Mouse (Mus musculus): ENCODE results near the gene Cyth3.

The Cyth3 gene

DNA sequence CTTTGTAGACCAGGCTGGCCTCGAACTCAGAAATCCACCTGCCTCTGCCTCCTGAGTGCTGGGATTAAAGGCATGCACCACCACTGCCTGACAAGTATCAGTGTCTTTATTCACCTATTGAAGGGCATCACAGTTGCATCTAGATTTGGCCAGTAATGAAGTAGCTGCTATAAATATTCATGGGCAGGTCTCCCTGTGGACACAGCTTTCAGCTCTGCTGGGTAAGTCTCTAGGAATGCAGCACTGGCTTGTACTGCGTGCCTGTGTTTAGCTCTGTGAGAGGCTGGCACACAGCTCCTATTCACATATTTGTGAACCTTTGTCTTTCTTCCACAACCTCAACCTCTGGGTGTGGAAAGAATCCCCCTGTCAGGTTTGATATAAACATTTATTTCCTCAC lies 46.6 kb downstream of the Cyth3 start:
- DNase-seq (ENCODE audit: low spot score in 2 of 2) = no peak

DNA sequence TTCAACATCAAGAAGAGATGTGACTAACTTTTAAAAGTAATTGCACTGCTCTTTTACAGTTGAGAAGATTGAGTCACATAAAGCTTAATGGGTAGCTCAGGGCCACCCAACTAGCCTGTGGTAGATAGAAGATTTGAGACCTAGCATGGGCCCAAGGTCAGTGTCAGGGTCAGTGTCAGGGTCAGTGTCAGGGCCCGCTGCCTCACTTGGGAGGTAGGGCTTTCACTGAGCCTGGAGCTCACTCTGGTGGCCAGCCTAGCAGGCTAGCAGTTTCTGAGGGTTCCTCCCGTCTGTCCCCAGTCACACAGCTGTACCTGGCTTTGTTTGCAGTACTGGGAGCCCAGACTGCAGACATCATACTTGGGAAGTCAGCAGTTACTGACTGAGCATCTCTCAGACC lies 47.1 kb downstream of the Cyth3 start:
- no peak for DNase-seq (ENCODE audit: low spot score in 2 of 2)

DNA sequence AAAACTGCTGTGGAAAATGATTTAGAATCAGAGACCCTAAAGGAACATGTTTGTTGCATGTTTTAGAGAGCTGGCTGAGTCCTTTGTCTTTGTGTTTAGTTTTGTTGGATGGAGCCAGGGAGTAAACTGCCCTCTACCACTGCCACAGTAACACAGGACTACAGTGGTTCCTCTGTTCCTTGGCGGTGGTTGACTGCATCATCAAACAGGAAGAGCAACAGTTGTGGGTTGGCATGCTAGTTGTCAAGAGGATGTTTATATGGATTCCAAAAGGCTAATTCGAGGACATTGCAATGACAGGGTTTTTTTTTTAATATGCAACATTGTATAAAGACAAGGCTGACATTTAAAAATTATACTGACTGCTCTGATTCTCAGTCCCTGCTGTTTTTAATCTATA lies 47.6 kb downstream of the Cyth3 start:
- DNase-seq (ENCODE audit: low spot score in 2 of 2) = no peak

DNA sequence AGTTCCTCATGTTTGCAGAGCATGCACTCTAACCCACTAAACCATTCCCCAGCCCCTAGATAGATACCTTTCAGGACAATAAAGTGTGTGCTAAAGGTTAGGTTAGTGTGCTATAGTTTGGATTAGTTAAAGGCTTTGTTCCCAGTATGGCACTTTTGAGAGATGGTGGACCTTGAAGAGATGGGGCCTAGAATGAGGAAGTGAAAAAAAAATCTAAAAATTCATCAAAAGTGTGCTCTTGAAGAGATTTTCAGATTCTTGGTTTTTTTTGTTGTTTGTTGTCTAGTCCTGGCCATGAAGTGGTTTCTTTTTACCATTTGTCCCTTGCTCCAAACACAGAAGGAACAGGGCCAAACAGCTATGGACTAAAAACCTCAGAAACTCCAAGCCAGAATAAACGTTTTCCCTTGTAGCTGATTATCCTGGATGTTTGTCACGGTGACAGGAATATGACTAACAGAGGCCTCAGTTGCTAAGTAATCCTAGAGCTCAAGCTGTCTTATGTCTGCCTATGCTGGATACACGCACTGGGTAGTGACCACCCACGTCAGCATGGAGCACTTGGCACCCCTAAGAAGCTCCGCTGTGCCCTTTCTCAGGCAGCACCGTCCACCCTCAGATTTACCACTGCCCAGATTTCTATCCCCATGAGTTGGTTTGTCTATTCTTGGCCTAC lies 48.6 kb downstream of the Cyth3 start:
- peak in 1 of 2 experiments; percentile 40 for DNase-seq (ENCODE audit: low spot score in 2 of 2)

DNA sequence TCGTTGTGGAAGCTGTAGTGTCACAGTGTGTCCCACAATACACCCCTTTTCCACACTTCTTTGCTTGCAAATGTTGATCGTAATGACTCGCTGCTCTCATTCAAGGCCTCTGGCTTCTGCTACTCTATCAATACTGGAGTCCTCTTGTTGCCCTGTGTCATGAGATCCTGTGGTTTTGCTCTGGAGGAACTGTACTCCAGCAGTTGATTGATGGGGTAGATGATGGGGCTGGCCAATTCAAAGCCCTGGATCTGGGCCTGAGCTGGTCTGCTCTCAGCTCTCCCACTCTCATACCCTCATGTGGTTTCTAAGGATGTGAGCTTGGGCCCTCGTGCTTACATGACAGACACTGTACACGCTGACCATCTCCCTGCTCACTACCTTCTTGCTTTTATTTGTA lies 52.3 kb downstream of the Cyth3 start:
- no peak for DNase-seq (ENCODE audit: low spot score in 2 of 2)

DNA sequence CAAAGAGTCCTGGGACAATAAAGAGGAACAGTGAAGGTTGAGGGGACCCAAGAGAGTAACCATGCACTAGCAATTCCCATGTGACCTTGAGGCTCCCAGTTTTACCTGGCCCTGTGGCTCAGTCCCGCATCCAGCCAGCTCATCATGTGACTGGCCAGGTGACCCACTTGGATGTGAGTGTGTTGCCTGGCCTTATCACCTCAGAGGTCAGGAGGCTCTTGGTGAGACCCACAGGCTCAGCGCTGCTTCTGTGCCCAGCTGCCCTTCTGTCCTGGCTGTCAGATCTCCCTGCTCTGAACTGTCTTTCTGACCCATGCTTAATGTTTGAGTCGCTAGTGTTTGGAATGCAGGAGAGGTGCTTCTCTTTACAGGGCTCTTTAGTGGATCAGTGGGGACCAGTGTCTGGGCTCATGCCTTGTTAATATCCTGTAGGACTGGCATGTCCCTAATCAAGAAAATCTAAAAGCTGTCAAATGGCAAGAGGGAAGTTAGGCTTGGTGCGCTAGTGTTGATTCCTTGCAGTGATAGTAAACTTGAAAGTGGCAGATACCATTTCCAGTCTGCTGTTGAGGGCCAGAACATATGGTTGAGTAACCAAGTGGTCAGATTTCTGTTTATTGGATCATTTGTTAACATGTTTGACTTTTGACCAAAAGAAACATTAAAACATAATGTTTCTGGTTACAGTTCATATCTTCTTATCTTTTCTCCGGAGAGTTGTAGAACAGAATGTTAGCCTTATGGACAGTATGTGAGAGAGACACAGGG lies 54.2 kb downstream of the Cyth3 start:
- no peak for DNase-seq (ENCODE audit: low spot score in 2 of 2)

DNA sequence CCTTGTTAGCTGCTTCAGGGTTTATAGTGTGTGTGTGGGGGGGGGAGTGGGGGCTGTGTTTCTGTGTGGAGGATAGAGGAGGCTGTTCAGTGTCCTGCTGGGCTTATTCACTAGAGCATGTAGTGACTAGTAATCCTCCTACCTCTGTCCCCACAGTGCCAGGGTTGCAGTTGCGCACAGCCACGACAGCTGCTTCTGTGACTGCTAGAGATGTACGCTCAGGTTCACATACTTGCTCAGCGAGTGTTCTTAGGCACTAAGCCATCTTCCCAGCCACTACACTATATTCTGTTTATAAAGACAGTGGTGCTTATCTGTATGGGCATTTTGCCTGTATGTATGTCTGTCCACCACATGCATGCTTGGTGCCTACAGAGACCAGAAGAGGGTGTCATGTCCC lies 55.1 kb downstream of the Cyth3 start:
- DNase-seq (ENCODE audit: low spot score in 2 of 2) = no peak

DNA sequence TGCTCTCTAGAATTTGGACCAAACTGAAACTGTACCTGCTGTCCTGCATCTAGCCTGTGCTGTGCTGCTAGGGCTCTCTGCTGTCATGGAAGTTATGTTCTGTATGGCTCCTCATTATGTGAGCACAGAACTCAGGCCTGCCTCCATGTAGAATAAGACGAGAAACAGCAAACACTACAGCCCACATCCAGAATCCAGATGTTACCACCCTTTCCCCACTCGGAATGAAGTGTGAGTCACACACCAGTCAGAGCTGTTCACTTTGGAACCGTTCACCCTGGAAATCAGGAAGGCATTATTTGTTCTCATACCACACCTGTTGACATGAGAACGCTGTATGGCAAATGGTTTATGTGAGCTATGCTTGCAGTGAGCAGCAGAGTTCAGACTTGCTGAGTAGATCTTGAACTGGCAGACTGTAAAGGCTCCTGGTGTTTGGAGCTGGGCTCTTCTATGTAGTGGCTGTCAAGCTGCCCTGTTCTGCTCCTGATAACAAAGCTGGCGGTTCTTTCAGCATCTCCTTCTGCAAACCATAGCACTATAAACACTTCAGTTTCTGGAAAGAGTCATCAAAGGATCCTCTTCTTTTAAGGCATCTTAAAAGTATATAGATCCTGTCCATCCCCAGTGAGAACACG lies 56.5 kb downstream of the Cyth3 start:
- DNase-seq (ENCODE audit: low spot score in 2 of 2) = no peak

DNA sequence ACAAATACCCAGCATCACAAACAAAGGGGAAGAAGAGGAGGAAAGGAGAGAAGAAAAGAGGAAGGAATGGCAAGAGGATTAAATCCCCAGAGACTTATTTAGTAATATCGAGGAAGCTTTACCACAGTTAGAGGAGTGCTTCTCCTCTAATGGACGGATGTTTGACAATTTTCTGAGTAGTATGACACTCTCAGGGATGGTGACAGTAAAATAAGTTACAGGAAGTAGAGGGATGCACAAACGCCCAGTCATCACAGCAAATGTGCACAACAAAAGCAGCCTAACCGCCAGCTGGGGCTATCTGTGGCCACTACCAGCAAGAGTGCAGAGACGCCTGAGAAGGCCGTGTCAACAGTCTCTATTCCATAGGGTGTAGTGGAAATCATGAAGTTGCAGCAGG lies 57.4 kb downstream of the Cyth3 start:
- DNase-seq (ENCODE audit: low spot score in 2 of 2) = no peak

DNA sequence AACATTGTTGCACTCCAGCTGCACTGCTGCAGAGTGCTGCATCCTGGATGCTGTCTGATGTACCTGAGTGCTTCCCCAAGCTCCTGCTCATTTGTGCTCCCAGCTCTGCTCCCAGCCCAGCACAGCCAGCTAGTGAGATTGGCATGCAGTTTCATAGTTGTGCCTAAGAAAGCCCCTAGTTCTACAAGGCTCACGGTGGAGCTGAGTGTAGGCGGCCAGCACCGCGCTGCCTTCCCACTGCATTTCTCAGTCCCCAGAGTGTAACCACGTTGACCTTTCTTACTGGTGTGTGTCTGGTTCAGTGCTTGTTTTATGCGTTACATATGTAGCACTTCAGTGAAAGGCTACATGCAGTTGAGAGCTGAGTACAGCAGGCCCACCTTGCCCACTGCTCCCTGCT lies 61.4 kb downstream of the Cyth3 start:
- no peak for DNase-seq (ENCODE audit: low spot score in 2 of 2)

DNA sequence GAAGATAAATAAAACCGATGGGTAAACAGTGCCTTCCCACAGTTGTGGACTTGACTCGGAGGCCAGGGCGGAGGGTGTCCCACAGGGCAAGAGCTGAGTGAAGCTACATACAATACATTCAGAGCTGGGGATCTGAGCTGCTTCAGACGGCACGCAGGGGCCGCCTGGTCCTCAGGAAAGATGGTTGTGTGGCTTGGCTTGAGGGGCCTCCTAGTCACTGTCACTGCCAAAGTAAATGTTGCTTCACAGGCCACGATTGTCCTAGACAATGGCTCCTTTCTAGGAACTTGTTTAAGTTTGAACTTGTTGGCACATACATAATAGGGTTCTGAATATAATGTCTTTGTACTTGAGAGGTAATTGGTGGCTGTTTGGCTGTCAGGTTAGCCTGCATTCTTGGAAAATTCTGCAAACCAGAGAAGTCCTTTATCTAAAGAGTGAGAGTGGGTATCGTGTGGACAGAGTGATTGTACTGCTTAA lies 62.7 kb downstream of the Cyth3 start:
- no peak for DNase-seq (ENCODE audit: low spot score in 2 of 2)

DNA sequence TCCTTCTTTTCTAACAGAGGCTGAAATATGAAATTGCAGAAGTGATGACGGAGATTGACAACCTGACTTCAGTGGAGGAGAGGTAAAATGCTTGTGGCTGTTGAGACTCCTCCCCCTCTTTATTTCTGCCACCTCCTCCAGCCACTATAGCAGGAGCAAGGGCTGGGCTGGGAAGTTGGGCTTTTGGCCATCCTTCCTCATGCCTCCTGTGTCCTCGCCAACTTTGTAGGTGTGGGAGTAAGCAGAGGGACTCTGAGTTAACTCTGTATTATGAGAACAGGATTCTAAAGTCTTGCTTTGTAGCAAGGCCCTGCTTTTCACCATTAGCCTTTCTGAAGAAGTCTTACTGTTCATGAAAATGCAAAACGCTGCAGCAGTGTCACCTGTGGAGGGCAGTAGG lies 64.2 kb downstream of the Cyth3 start:
- DNase-seq (ENCODE audit: low spot score in 2 of 2) = no peak

DNA sequence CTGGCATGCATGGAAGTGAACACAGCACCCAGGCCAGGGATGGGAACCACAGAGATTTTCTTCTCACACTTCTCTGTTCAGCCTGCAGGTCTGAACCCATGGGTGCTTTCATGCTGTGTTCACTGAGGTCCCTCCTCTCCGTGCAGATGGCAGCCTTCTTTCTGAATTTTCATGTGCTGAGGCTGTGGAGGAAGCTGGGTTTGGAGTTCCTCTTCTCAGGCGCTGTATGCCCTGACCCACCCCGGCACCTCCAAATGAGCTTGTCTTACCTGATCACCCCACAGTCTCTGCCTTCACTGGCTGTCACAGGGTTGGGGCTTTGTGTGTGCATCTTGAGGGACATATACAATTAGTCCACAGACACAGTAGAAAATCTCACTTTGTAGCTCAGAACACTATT lies 65.3 kb downstream of the Cyth3 start:
- no peak for DNase-seq (ENCODE audit: low spot score in 2 of 2)

DNA sequence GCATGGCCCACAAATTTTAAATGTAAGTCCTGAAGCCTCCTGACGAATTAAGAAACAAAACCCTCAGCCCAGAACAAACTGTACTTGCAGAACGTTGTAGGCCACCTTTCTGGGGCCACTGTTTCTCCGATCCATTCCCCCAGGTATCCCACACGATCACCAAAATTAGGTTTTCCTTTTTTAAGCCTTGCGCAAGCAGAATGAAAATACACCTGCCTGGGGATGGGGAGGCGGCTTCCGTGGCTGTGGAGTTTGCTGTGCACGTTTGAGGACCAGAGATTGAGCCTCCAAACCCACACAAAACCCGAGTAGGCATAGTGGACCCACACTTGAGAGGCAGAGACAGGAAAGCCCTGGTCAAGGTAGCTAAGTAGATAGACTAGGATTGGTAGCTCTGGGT lies 68.1 kb downstream of the Cyth3 start:
- peak; percentile 38 to 63 for DNase-seq (ENCODE audit: low spot score in 2 of 2)

DNA sequence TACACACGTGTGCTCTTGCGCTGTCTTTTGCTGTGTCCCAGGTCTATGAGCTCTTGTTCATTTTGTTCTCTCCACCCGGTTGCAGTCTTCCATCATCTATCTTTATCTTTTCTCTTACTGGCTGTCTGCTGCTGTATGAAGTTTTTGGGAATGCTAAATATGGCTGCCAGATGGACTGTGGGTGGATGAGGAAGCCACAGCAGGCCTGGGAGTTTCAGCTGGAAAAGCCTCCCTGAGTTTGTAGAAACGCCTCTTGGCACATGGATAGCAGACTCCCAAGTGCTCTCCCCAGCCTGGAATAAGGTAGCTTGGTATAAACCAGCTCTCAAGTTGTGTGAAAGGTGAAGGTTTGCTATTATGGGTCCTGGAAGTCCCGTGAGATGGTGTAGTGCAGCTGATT lies 68.7 kb downstream of the Cyth3 start:
- DNase-seq (ENCODE audit: low spot score in 2 of 2) = peak; percentile 83 to 92

DNA sequence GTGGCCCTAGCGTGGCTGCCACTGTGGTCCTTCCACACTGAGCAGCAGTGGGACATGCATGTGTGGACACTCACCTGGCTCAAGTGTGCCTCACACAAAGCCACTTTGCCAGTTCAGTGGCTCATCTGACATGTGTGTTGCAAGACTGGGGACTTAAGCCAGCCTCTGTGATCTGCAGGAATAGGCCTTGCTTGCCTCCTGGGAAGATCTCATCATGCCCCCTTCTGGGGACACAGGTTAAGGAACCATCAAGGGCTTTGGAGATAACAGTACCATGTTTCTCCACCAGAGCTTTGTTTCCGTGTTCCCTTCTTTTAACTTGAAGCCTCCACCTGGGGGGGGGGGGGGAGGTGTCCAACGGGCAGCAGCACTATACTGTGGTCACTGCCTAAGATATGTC lies 74.1 kb downstream of the Cyth3 start:
- no peak for DNase-seq (ENCODE audit: low spot score in 2 of 2)

DNA sequence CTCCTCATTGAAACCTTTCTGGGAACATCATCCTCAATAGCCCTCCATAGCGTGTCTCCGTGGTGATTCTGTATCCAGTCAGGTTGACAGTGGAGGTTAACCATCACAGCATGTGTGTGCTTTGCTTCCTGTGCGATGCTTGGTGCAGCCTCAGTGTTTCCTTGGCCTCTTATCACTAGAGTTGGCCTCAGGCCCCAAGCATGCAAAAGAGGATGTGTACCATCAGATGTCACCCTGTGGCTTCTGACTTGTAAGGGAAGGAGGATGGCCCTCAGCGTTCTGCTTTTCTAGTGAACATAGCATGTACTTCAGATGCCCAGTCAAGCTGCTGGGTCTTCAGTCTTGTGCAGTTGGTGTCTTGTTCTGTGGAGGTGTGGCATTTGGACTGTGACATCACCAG lies 76.2 kb downstream of the Cyth3 start:
- no peak for DNase-seq (ENCODE audit: low spot score in 2 of 2)

DNA sequence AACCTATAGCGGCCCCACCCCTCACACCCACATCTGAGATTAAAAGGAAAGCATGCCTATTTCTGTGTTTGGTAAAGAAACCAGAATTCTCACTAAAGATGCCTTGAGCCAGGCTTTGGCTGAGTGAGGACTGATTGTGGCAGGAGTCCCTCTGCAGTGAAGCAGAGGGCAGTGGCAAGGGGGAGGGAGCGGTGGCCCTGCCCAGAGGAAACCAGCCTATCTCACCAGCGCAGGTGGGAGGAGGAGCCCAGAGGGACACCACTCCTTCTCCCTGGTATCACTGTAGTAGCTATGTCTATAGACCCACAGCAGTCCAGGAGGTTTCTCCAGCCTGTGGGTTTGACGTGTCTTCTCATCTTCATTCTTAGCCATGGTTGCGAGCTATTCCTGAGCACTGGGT lies 78.0 kb downstream of the Cyth3 start:
- no peak for DNase-seq (ENCODE audit: low spot score in 2 of 2)

DNA sequence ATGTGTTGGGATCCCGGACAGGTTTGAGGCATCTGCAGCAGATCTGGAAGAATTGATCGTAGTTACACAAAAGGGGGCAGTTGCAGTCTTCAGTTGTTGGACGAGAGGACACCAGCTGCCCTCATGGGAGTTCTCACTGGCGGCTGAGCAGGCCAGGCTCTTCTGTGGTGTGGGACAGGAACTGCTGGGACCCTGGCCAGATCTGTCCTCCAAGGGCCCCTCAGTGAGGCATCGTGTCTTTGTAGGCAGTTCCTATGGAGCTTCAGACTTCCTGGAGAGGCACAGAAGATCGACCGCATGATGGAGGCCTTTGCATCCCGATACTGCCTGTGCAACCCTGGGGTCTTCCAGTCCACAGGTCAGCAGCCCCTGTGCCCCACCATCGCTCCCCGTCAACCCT lies 78.8 kb downstream of the Cyth3 start:
- DNase-seq (ENCODE audit: low spot score in 2 of 2) = no peak

DNA sequence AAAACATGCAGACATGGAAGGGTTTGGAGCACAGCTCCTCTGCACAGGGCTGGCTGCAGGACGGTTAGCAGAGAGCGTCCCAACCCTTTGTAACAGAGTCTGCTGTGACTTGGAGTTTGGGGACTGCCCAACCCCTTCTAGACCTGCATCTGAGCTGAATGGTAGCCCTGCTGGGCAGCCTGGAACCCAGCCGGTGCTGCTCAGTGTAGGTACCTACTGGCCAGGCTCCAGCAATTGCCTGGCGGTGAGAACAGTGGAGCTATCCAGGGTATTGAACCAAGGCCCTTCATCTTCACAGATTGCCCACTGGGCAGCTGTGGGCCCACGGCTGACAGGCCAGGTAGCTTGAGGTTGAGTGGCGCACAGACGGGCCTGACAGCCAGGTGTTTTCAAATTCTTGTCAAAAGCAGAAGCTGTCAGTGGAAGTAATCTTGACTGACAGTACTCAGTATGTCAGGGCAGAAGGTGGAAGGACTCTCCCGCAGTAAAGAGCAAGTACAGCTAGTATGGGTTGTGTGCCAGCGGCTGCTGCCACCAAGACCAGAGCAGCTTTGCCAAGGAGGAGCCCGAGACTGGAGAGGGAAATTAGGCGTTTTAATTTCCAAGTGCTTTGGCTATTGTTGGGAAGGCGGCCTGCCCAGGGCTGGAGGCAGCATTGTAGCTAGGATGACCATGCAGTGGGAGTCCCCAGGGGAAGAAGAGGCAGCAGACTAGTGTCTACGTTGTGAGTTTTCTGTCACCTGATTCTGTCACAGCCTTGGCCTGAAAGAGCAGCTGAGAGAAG lies 82.8 kb downstream of the Cyth3 start:
- DNase-seq (ENCODE audit: low spot score in 2 of 2) = no peak

DNA sequence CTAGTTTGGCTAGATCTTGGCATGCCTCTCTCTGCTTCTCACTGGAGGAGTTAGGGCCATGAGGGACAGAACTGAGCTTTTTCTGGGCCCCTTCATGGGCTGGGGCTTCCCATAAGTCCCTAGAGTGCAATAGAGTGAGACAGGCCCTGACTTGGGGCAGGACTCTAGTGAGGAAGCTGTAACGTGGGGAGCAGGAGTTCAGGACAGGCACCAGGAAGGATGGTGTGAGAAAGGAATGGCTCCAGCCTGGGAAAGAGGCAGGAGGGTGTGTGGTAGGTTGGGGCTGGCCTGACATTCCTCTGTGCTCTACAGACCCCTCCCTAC lies 83.4 kb downstream of the Cyth3 start:
- no peak for DNase-seq (ENCODE audit: low spot score in 2 of 2)

DNA sequence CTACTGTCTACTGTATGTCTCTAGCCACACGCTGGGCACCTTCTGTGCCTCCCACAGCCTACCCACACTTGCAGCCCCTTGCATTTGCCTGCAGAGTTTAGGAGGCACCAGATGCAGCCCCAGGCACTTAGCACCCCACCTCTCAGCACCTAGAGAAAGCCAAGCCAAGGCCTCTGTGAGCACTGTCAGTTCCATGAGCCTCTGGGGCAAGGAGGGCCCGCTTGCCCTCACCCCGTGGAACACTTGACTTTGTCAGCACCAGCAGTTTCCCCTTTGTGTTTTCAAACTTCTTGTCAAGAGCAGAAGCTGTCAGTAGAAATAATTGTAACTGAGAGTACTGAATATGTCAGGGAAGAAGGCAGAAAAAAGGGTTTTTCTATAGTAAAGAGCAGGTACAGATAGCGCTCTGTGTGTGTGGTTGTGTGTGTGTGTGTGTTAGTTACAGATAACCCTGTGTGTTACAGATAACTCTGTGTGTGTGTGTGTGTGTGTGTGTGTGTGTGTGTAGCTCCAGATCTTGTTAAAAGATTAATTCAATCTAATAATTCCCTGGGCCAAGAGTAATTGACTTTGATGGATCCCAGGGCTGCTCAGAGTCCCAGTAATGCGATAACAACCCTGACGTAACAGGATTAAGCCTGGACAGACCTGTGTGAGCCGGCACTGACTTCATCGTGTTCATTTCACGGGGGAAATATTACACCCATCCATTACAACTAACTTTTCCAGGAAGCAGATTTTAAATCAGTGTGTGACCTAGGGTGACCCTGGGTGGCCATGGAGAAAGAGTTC lies 84.0 kb downstream of the Cyth3 start:
- no peak for DNase-seq (ENCODE audit: low spot score in 2 of 2)
